Mouse (Mus musculus): ENCODE measurements around the gene Nudt22.

The Nudt22 gene

DNA sequence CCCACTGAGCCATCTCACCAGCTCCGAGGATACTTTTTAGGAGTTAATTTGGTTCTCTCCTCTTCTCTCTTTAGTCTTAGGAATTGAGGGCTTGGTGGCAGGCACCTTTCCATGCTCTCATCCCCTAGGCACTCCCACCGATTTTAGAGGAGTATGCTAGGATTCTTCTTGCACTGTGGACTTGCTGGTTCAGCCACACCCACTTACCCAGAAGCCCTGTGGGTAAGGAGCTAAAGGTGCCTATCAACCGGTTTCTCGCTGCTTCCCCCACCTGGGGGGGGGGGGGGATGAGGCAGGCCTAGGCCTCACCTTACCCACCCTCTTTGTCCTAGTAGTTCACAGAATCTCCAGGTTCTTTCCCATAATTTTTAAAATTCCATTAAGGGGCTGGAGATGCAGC is 48.2 kb downstream of the Nudt22 start:
- DNase-seq = no peak

DNA sequence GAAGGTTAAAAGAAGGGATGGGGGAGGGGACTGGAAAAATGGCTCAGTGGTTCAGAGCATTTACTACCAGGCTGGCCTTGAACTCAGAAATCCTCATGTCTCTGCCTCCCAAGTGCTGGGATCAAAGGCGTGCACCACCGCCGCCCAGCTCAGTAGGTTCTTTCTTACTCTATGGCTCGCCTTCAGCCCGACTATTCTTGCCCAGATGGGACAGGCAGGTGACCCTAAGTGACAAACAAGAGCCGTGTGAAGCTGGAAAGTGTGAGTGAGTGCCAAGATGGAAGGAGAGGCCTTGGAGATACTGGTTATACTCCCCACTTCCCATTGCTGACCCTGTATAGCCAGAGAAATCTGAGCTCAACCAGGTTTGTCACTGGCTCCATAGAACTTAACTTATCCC is 52.2 kb downstream of the Nudt22 start:
- no peak for DNase-seq

Data from kidney, adult 11 months (tissue).